Mouse (Mus musculus) MEL (cell line): ENCODE measurements around the gene Pdcd4. TPM values are rescaled to one million over a fixed set of nuclear protein-coding genes. Genes with fewer than 3 reads are reported as not detected.

Experiments
- DNase-seq: peaks from one replicate; pipeline ENCODE4 v3.0.0; 2011; ENCODE audit warnings: low read depth, low spot score
- H3K27ac ChIP-seq: 2 replicates; pipeline ENCODE4 v1.5.1; 2012; ENCODE audit warnings: low read depth, mild to moderate bottlenecking, control low read depth, low read length, moderate library complexity; ENCODE audit not compliant: control insufficient read depth
- H3K27me3 ChIP-seq, 2 experiments: fragments of 150-350 bp in 1 of 2; sonication (generic) in 1 of 2; 2 replicates each; pipeline ENCODE4 v1.6.1; 2012; ENCODE audit warnings: low read length in 2 of 2, mild to moderate bottlenecking in 2 of 2, improper control_type of control experiment in 1 of 2, moderate library complexity in 1 of 2; ENCODE audit not compliant: insufficient read depth in 2 of 2, control insufficient read depth in 1 of 2
- H3K36me3 ChIP-seq, 2 experiments: 2 replicates each; pipeline ENCODE4 v1.6.1; 2012 to 2014; ENCODE audit warnings: low read length in 2 of 2, improper control_type of control experiment in 1 of 2, inconsistent platforms in 1 of 2, mild to moderate bottlenecking in 1 of 2; ENCODE audit not compliant: insufficient read depth in 2 of 2, control insufficient read depth in 1 of 2
- H3K4me1 ChIP-seq, 2 experiments: fragments of 150-350 bp in 1 of 2; sonication (generic) in 1 of 2; 2 replicates each; pipeline ENCODE4 v1.6.1; 2012; ENCODE audit warnings: low read length in 2 of 2, improper control_type of control experiment in 1 of 2, mild to moderate bottlenecking in 1 of 2; ENCODE audit not compliant: insufficient read depth in 2 of 2, control insufficient read depth in 1 of 2
- H3K4me3 ChIP-seq, 2 experiments: fragments of 150-350 bp in 1 of 2; sonication (generic) in 1 of 2; 2 replicates each; pipeline ENCODE4 v1.5.1; 2012; ENCODE audit warnings: low read depth in 2 of 2, low read length in 2 of 2, mild to moderate bottlenecking in 2 of 2, moderate library complexity in 2 of 2, control low read depth in 1 of 2, improper control_type of control experiment in 1 of 2; ENCODE audit not compliant: control insufficient read depth in 1 of 2, insufficient read depth in 1 of 2
- H3K79me2 ChIP-seq: 2 replicates; pipeline ENCODE4 v1.6.1; 2012; ENCODE audit warnings: mild to moderate bottlenecking, low read length, moderate library complexity; ENCODE audit not compliant: control insufficient read depth, poor library complexity, insufficient read depth
- H3K9ac ChIP-seq: 2 replicates; pipeline ENCODE4 v1.6.1; 2012; ENCODE audit warnings: low read depth, mild to moderate bottlenecking, control low read depth, low read length, moderate library complexity; ENCODE audit not compliant: control insufficient read depth, poor library complexity, severe bottlenecking
- H3K9me3 ChIP-seq: fragments of 150-350 bp; sonication (generic); replicated peaks from 2 replicates; pipeline ENCODE4 v1.6.1; 2012; ENCODE audit warnings: mild to moderate bottlenecking, low read length, improper control_type of control experiment, moderate library complexity; ENCODE audit not compliant: insufficient read depth
- BHLHE40 ChIP-seq: IDR thresholded peaks from 2 replicates; pipeline ENCODE4 v1.6.1; 2012; ENCODE audit warnings: low read depth, mild to moderate bottlenecking, inconsistent platforms, low read length, improper control_type of control experiment, borderline replicate concordance
- CHD1 ChIP-seq: IDR thresholded peaks from 2 replicates; pipeline ENCODE4 v1.6.1; 2012; ENCODE audit warnings: low read depth, mild to moderate bottlenecking, inconsistent platforms, low read length, improper control_type of control experiment
- CTCF ChIP-seq, 3 experiments: IDR thresholded peaks in 2 of 3; conservative IDR thresholded peaks in 1 of 3; 2 replicates each; pipeline ENCODE4 v1.5.1; 2011 to 2012; ENCODE audit warnings: low read length in 3 of 3, low read depth in 2 of 3, mild to moderate bottlenecking in 2 of 3, improper control_type of control experiment in 1 of 3, inconsistent platforms in 1 of 3, mixed read lengths in 1 of 3, moderate library complexity in 1 of 3; ENCODE audit not compliant: control insufficient read depth in 1 of 3, insufficient read depth in 1 of 3, poor library complexity in 1 of 3, severe bottlenecking in 1 of 3
- EP300 ChIP-seq, 2 experiments: IDR thresholded peaks; 2 replicates each; pipeline ENCODE4 v1.6.1; 2011; ENCODE audit warnings: improper control_type of control experiment in 2 of 2, low read length in 2 of 2, low read depth in 1 of 2, mild to moderate bottlenecking in 1 of 2
- ETS1 ChIP-seq: IDR thresholded peaks from 2 replicates; pipeline ENCODE4 v1.6.1; 2012; ENCODE audit warnings: low read depth, mild to moderate bottlenecking, inconsistent platforms, low read length, improper control_type of control experiment, moderate library complexity
- GABPA ChIP-seq: IDR thresholded peaks from 2 replicates; pipeline ENCODE4 v1.6.1; 2012; ENCODE audit warnings: low read depth, mild to moderate bottlenecking, inconsistent platforms, low read length, improper control_type of control experiment, moderate library complexity
- HCFC1 ChIP-seq: IDR thresholded peaks from 2 replicates; pipeline ENCODE4 v1.6.1; 2012; ENCODE audit warnings: low read depth, mild to moderate bottlenecking, inconsistent platforms, low read length, improper control_type of control experiment, moderate library complexity
- JUND ChIP-seq: IDR thresholded peaks from 2 replicates; pipeline ENCODE4 v1.6.1; 2011; ENCODE audit warnings: low read depth, mild to moderate bottlenecking, improper control_type of control experiment, low read length
- MAFK ChIP-seq: IDR thresholded peaks from 2 replicates; pipeline ENCODE4 v1.6.1; 2011; ENCODE audit warnings: low read depth, mild to moderate bottlenecking, low read length, improper control_type of control experiment, borderline replicate concordance
- MYB ChIP-seq: IDR thresholded peaks from 2 replicates; pipeline ENCODE4 v1.6.1; 2011; ENCODE audit warnings: mild to moderate bottlenecking, low read depth, low read length, improper control_type of control experiment
- POLR2AphosphoS5 ChIP-seq: IDR thresholded peaks from 2 replicates; pipeline ENCODE4 v1.6.1; 2012; ENCODE audit warnings: low read depth, borderline replicate concordance, mild to moderate bottlenecking, inconsistent platforms, low read length, moderate library complexity, mixed read lengths
- SIN3A ChIP-seq: IDR thresholded peaks from 2 replicates; pipeline ENCODE4 v1.6.1; 2012; ENCODE audit warnings: low read length, improper control_type of control experiment, inconsistent platforms
- TBP ChIP-seq: IDR thresholded peaks from 2 replicates; pipeline ENCODE4 v1.8.0; 2011; ENCODE audit warnings: low read depth, low read length, improper control_type of control experiment
- TCF12 ChIP-seq: IDR thresholded peaks from 2 replicates; pipeline ENCODE4 v1.6.1; 2014; ENCODE audit warnings: low read depth, mild to moderate bottlenecking, inconsistent platforms, low read length, improper control_type of control experiment, moderate library complexity
- USF1 ChIP-seq: IDR thresholded peaks from 2 replicates; pipeline ENCODE4 v1.6.1; 2014; ENCODE audit warnings: low read depth, mild to moderate bottlenecking, inconsistent platforms, low read length, improper control_type of control experiment, moderate library complexity
- USF2 ChIP-seq, 2 experiments: IDR thresholded peaks; 2 replicates each; pipeline ENCODE4 v1.6.1; 2011 to 2012; ENCODE audit warnings: improper control_type of control experiment in 2 of 2, low read length in 2 of 2, borderline replicate concordance in 1 of 2, inconsistent platforms in 1 of 2, low read depth in 1 of 2, mild to moderate bottlenecking in 1 of 2; ENCODE audit not compliant: insufficient read depth in 1 of 2
- ZMIZ1 ChIP-seq: IDR thresholded peaks from 2 replicates; pipeline ENCODE4 v1.6.1; 2012; ENCODE audit warnings: low read depth, mild to moderate bottlenecking, inconsistent platforms, low read length, improper control_type of control experiment, moderate library complexity
- polyA plus RNA-seq, 2 experiments: library from polyadenylated mRNA; stranded (reverse) in 1 of 2; unstranded in 1 of 2; fragments of >175 nt in 1 of 2; fragments of >200 nt in 1 of 2; gene quantifications; 2 replicates each; pipeline versions ENCODE4 v1.2.1 to v1.2.4; 2012; ENCODE audit warnings: low replicate concordance in 2 of 2, low read depth in 1 of 2; ENCODE audit not compliant: insufficient read length in 2 of 2, insufficient read depth in 1 of 2, missing spikeins in 1 of 2
- total RNA-seq: library from RNA; depleted of rRNA; stranded (reverse); fragments of 300-350 nt; gene quantifications from 2 replicates; pipeline ENCODE4 v1.2.3, GENCODE M21; 2012

The Pdcd4 gene
- total and polyA plus RNA-seq, 3 experiments: 30.0 to 37.6 TPM; not detected in 1

DNA sequence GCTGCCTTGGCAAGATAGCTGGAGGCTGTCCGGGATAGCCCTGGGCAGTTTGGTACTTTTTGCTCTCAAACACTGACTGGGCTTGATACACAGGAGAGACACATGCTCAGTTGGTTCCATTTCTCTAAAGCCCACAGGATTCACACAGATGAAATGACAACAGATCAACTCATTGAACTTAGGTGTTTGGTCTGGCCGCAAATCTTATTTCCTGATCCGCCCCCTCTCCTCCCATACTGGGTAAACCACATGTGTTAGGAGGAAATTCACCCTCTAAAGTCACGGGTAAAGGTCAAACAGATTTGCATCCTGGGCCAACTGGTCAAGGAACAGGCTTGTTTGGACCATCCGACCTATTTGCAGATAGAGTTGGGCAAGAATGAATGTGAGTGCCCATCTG is 2.5 kb upstream of the Pdcd4 start:
- TF ChIP-seq JUND (no peak), USF2 (IDR thresholded peaks at IDR 0.05; ENCODE audit: borderline replicate concordance in 1 of 2, insufficient read depth in 1 of 2, low read depth in 1 of 2, low read length in 2 of 2) (no peak), SIN3A (no peak), ETS1 (no peak), MYB (no peak), GABPA (no peak), POLR2AphosphoS5 (no peak), HCFC1 (no peak), TBP (no peak), ZMIZ1 (no peak), CTCF (IDR thresholded peaks at IDR 0.05 in 2 of 3, conservative IDR thresholded peaks at IDR 0.05 in 1 of 3; ENCODE audit: control insufficient read depth in 1 of 3, insufficient read depth in 1 of 3, low read depth in 2 of 3, low read length in 3 of 3, poor library complexity in 1 of 3, severe bottlenecking in 1 of 3) (no peak)
- H3K4me1 ChIP-seq: peaks cover 62 to 79% of the 10 kb centered on the region in 2 experiments
- peaks cover 0 to 77% of the 10 kb centered on the region in 2 experiments; a peak in 2 of 4 replicates for H3K36me3 ChIP-seq
- no peaks in the 10 kb centered on the region for H3K79me2 ChIP-seq
- no peak for DNase-seq
- no peak overlapping the region for H3K4me3 ChIP-seq
- H3K27me3 ChIP-seq: no peaks in the 10 kb centered on the region
- H3K9ac ChIP-seq: no peak overlapping the region
- H3K9me3 ChIP-seq: no peaks in the 10 kb centered on the region
- H3K27ac ChIP-seq: 0 out of 2 replicates have a peak overlapping the region, but pooled peaks have one; percentile 10

DNA sequence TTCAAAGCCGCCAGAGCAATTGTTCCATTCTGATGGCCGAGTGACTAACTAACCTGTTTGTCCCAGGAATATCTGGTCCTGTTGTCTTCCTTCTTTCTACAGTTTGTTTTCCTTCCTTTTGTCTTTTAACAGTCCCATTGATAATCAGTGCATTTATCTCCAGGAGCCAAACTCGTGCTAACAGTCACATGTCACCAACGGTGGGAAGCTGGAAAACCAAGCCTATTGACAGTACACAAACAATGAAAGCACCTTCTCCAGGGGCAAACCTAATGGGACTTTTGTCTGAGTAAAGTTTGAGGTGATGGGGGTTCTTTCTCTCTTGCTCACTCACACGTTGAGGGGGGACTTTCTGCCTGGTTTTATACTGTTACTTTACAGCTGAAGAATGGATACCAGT is 1.8 kb upstream of the Pdcd4 start:
- DNase-seq: no peak
- peaks cover 0 to 78% of the 10 kb centered on the region in 2 experiments; a peak in 2 of 4 replicates for H3K36me3 ChIP-seq
- H3K4me1 ChIP-seq: peaks cover 57 to 76% of the 10 kb centered on the region in 2 experiments
- no peaks in the 10 kb centered on the region for H3K27me3 ChIP-seq
- TF ChIP-seq TBP (no peak), USF1 (peak; percentile 76), BHLHE40 (peak; percentile 86), MAFK (no peak), POLR2AphosphoS5 (no peak), CHD1 (peak; percentile 64), ETS1 (peak; percentile 54; the same call in 1 of the 2 replicates), TCF12 (peak; percentile 18; the same call in 1 of the 2 replicates), USF2 (IDR thresholded peaks at IDR 0.05; ENCODE audit: borderline replicate concordance in 1 of 2, insufficient read depth in 1 of 2, low read depth in 1 of 2, low read length in 2 of 2) (no peak), EP300 (IDR thresholded peaks at IDR 0.05; ENCODE audit: low read depth in 1 of 2, low read length in 2 of 2) (peak in 1 of 2 experiments; percentile 64; a peak in 1 of 4 replicates), MYB (peak; percentile 49; the same call in 1 of the 2 replicates)
- peak overlapping the region; percentile 69 for H3K27ac ChIP-seq
- peak overlapping the region; percentile 4 for H3K9ac ChIP-seq
- no peaks in the 10 kb centered on the region for H3K9me3 ChIP-seq
- H3K79me2 ChIP-seq: no peaks in the 10 kb centered on the region
- H3K4me3 ChIP-seq: no peak overlapping the region
